Mouse (Mus musculus): ENCODE data around the gene AI854703. TPM values are rescaled to one million over a fixed set of nuclear protein-coding genes. Genes with fewer than 3 reads are reported as not detected.

AI854703 gene
- polyA plus RNA-seq, 1 experiment from 2014 or later: 1.6 TPM

- H3K9me3 ChIP-seq (ENCODE audit: control insufficient read depth, low read length): no peaks in the 10 kb centered on the region
- DNase-seq (ENCODE audit: low spot score) (peak; percentile 11), ATAC-seq (ENCODE audit: insufficient read depth, low FRiP score, low TSS enrichment) (no peak)
- no peaks in the 10 kb centered on the region for H3K27me3 ChIP-seq (ENCODE audit: control insufficient read depth, insufficient read depth, low read length)
- 0 out of 2 replicates have a peak within 1 kb of the TSS, but pooled peaks have one; percentile 8 for H3K4me2 ChIP-seq (ENCODE audit: low read depth)
- no peaks in the 10 kb centered on the region for H3K4me1 ChIP-seq (ENCODE audit: control insufficient read depth, insufficient read depth, low read length)
- WGBS: 30% methylated on average over 13 of the region's 13 CpGs
- H3K36me3 ChIP-seq (ENCODE audit: control insufficient read depth, insufficient read depth, low read length): no peaks in the 10 kb centered on the region
- no peak within 1 kb of the TSS for H3K9ac ChIP-seq (ENCODE audit: low read length)
- no peak within 1 kb of the TSS for H3K4me3 ChIP-seq (ENCODE audit: low read depth, low read length)
- H3K27ac ChIP-seq (ENCODE audit: low read depth, low read length): no peak within 1 kb of the TSS
Observed at GRCm38 (mm10) chr6:48675931-48676859, 49.6 kb downstream of the AI854703 start, which contains the start of gene Gimap9. Gene Gimap9 (plus strand): TSS chr6:48676129.

GRCm38 (mm10) chr6:48676860-48677415, 50.4 kb downstream of the AI854703 start:
- no peak for DNase-seq (ENCODE audit: low spot score)
- H3K27me3 ChIP-seq (ENCODE audit: control insufficient read depth, insufficient read depth, low read length): no peaks in the 10 kb centered on the region
- H3K4me1 ChIP-seq (ENCODE audit: control insufficient read depth, insufficient read depth, low read length): no peaks in the 10 kb centered on the region
- no peaks in the 10 kb centered on the region for H3K9me3 ChIP-seq (ENCODE audit: control insufficient read depth, low read length)
- H3K9ac ChIP-seq (ENCODE audit: low read length): no peak overlapping the region
- no peaks in the 10 kb centered on the region for H3K36me3 ChIP-seq (ENCODE audit: control insufficient read depth, insufficient read depth, low read length)
- H3K27ac ChIP-seq (ENCODE audit: low read depth, low read length): no peak overlapping the region
- no peak overlapping the region for H3K4me2 ChIP-seq (ENCODE audit: low read depth)
- WGBS: 84% methylated on average over 5 of the region's 5 CpGs
- ATAC-seq (ENCODE audit: insufficient read depth, low FRiP score, low TSS enrichment): no peak
- H3K4me3 ChIP-seq (ENCODE audit: low read depth, low read length): no peak overlapping the region

GRCm38 (mm10) chr6:48677492-48678345, 51.2 kb downstream of the AI854703 start:
- Histone ChIP-seq H3K9ac (ENCODE audit: low read length) (no peak overlapping the region), H3K4me2 (ENCODE audit: low read depth) (no peak overlapping the region), H3K4me3 (ENCODE audit: low read depth, low read length) (no peak overlapping the region), H3K27me3 (ENCODE audit: control insufficient read depth, insufficient read depth, low read length) (no peaks in the 10 kb centered on the region), H3K27ac (ENCODE audit: low read depth, low read length) (no peak overlapping the region), H3K9me3 (ENCODE audit: control insufficient read depth, low read length) (no peaks in the 10 kb centered on the region), H3K4me1 (ENCODE audit: control insufficient read depth, insufficient read depth, low read length) (no peaks in the 10 kb centered on the region), H3K36me3 (ENCODE audit: control insufficient read depth, insufficient read depth, low read length) (no peaks in the 10 kb centered on the region)
- 91% methylated on average over 17 of the region's 17 CpGs for WGBS
- no peak for ATAC-seq (ENCODE audit: insufficient read depth, low FRiP score, low TSS enrichment)
- DNase-seq (ENCODE audit: low spot score): no peak

GRCm38 (mm10) chr6:48678391-48678790, 51.8 kb downstream of the AI854703 start:
- Histone ChIP-seq H3K27ac (ENCODE audit: low read depth, low read length) (no peak overlapping the region), H3K4me3 (ENCODE audit: low read depth, low read length) (no peak overlapping the region), H3K9ac (ENCODE audit: low read length) (no peak overlapping the region), H3K9me3 (ENCODE audit: control insufficient read depth, low read length) (no peaks in the 10 kb centered on the region), H3K36me3 (ENCODE audit: control insufficient read depth, insufficient read depth, low read length) (no peaks in the 10 kb centered on the region), H3K4me1 (ENCODE audit: control insufficient read depth, insufficient read depth, low read length) (no peaks in the 10 kb centered on the region), H3K4me2 (ENCODE audit: low read depth) (no peak overlapping the region), H3K27me3 (ENCODE audit: control insufficient read depth, insufficient read depth, low read length) (no peaks in the 10 kb centered on the region)
- DNase-seq (ENCODE audit: low spot score) (no peak), ATAC-seq (ENCODE audit: insufficient read depth, low FRiP score, low TSS enrichment) (no peak)
- 77% methylated on average over 4 of the region's 4 CpGs for WGBS

- 80% methylated on average over 6 of the region's 6 CpGs for WGBS
- Histone ChIP-seq H3K4me1 (ENCODE audit: control insufficient read depth, insufficient read depth, low read length) (no peaks in the 10 kb centered on the region), H3K4me2 (ENCODE audit: low read depth) (no peak overlapping the region), H3K27me3 (ENCODE audit: control insufficient read depth, insufficient read depth, low read length) (no peaks in the 10 kb centered on the region), H3K4me3 (ENCODE audit: low read depth, low read length) (no peak overlapping the region), H3K9me3 (ENCODE audit: control insufficient read depth, low read length) (no peaks in the 10 kb centered on the region), H3K27ac (ENCODE audit: low read depth, low read length) (no peak overlapping the region), H3K36me3 (ENCODE audit: control insufficient read depth, insufficient read depth, low read length) (no peaks in the 10 kb centered on the region), H3K9ac (ENCODE audit: low read length) (no peak overlapping the region)
- DNase-seq (ENCODE audit: low spot score) (no peak), ATAC-seq (ENCODE audit: insufficient read depth, low FRiP score, low TSS enrichment) (no peak)
Observed at GRCm38 (mm10) chr6:48679701-48680100, 53.1 kb downstream of the AI854703 start.

GRCm38 (mm10) chr6:48680421-48680820, 53.9 kb downstream of the AI854703 start:
- H3K4me3 ChIP-seq (ENCODE audit: low read depth, low read length): no peak overlapping the region
- DNase-seq (ENCODE audit: low spot score) (no peak), ATAC-seq (ENCODE audit: insufficient read depth, low FRiP score, low TSS enrichment) (no peak)
- H3K9me3 ChIP-seq (ENCODE audit: control insufficient read depth, low read length): no peaks in the 10 kb centered on the region
- no peak overlapping the region for H3K27ac ChIP-seq (ENCODE audit: low read depth, low read length)
- no peaks in the 10 kb centered on the region for H3K27me3 ChIP-seq (ENCODE audit: control insufficient read depth, insufficient read depth, low read length)
- H3K4me1 ChIP-seq (ENCODE audit: control insufficient read depth, insufficient read depth, low read length): no peaks in the 10 kb centered on the region
- WGBS: 85% methylated on average over 5 of the region's 5 CpGs
- no peaks in the 10 kb centered on the region for H3K36me3 ChIP-seq (ENCODE audit: control insufficient read depth, insufficient read depth, low read length)
- no peak overlapping the region for H3K9ac ChIP-seq (ENCODE audit: low read length)
- H3K4me2 ChIP-seq (ENCODE audit: low read depth): no peak overlapping the region

- no peaks in the 10 kb centered on the region for H3K9me3 ChIP-seq (ENCODE audit: control insufficient read depth, low read length)
- ATAC-seq (ENCODE audit: insufficient read depth, low FRiP score, low TSS enrichment): no peak
- H3K9ac ChIP-seq (ENCODE audit: low read length): no peak overlapping the region
- no peak for DNase-seq (ENCODE audit: low spot score)
- WGBS: 83% methylated on average over 3 of the region's 3 CpGs
- no peak overlapping the region for H3K27ac ChIP-seq (ENCODE audit: low read depth, low read length)
- H3K27me3 ChIP-seq (ENCODE audit: control insufficient read depth, insufficient read depth, low read length): no peaks in the 10 kb centered on the region
- no peak overlapping the region for H3K4me3 ChIP-seq (ENCODE audit: low read depth, low read length)
- no peak overlapping the region for H3K4me2 ChIP-seq (ENCODE audit: low read depth)
- H3K36me3 ChIP-seq (ENCODE audit: control insufficient read depth, insufficient read depth, low read length): no peaks in the 10 kb centered on the region
- H3K4me1 ChIP-seq (ENCODE audit: control insufficient read depth, insufficient read depth, low read length): no peaks in the 10 kb centered on the region
Observed at GRCm38 (mm10) chr6:48681472-48682090, 55.0 kb downstream of the AI854703 start.

GRCm38 (mm10) chr6:48682271-48682670, 55.7 kb downstream of the AI854703 start:
- ATAC-seq (ENCODE audit: insufficient read depth, low FRiP score, low TSS enrichment) (no peak), DNase-seq (ENCODE audit: low spot score) (no peak)
- no peak overlapping the region for H3K27ac ChIP-seq (ENCODE audit: low read depth, low read length)
- 85% methylated on average over 4 of the region's 4 CpGs for WGBS
- H3K4me1 ChIP-seq (ENCODE audit: control insufficient read depth, insufficient read depth, low read length): no peaks in the 10 kb centered on the region
- no peak overlapping the region for H3K4me3 ChIP-seq (ENCODE audit: low read depth, low read length)
- no peak overlapping the region for H3K9ac ChIP-seq (ENCODE audit: low read length)
- H3K27me3 ChIP-seq (ENCODE audit: control insufficient read depth, insufficient read depth, low read length): no peaks in the 10 kb centered on the region
- no peaks in the 10 kb centered on the region for H3K36me3 ChIP-seq (ENCODE audit: control insufficient read depth, insufficient read depth, low read length)
- H3K9me3 ChIP-seq (ENCODE audit: control insufficient read depth, low read length): no peaks in the 10 kb centered on the region
- no peak overlapping the region for H3K4me2 ChIP-seq (ENCODE audit: low read depth)
